Mouse (Mus musculus) lung, adult 2 months (tissue): ENCODE results near the gene Pcdh15.

ENCODE experiments used
- CTCF ChIP-seq: fragments of 200-500 bp; IDR thresholded peaks from 2 replicates; pipeline ENCODE4 v1.5.1; 2011; ENCODE audit warnings: mild to moderate bottlenecking, low read length, control low read depth; ENCODE audit not compliant: insufficient read depth
- POLR2A ChIP-seq: fragments of 200-500 bp; IDR thresholded peaks from 2 replicates; pipeline ENCODE4 v1.6.1; 2011; ENCODE audit warnings: low read depth, mild to moderate bottlenecking, control low read depth, low read length, borderline replicate concordance; ENCODE audit errors: extremely low read depth

GRCm38 (mm10) chr10:73574711-73575297 is 475.7 kb downstream of the Pcdh15 start:
- TF ChIP-seq CTCF (no peak), POLR2A (no peak)
